Mouse (Mus musculus): Measurements from ENCODE around the gene Cntd1.
"Not testable (repeated sequence)": the region's sequence is repeated elsewhere in the genome, so short reads cannot be mapped to it uniquely, and the experiment has no call there.

Cntd1 gene

GRCm38 (mm10) chr11:101282896-101283295 lies 4.1 kb downstream of the Cntd1 start:
- no peak for DNase-seq (ENCODE audit: low spot score in 2 of 2)

- no peak for DNase-seq (ENCODE audit: low spot score in 2 of 2)
Observed at GRCm38 (mm10) chr11:101283805-101284204, 5.0 kb downstream of the Cntd1 start.

- peak in 1 of 2 experiments; percentile 22 for DNase-seq (ENCODE audit: low spot score in 2 of 2)
Observed at GRCm38 (mm10) chr11:101287306-101287705, 8.5 kb downstream of the Cntd1 start.

- no peak for DNase-seq (ENCODE audit: low spot score in 2 of 2)
Observed at GRCm38 (mm10) chr11:101291231-101291630, 12.4 kb downstream of the Cntd1 start.

GRCm38 (mm10) chr11:101295191-101295590 lies 16.4 kb downstream of the Cntd1 start:
- DNase-seq (ENCODE audit: low spot score in 2 of 2): no peak

- DNase-seq (ENCODE audit: low spot score in 2 of 2): no peak
Observed at GRCm38 (mm10) chr11:101300881-101301280, 22.1 kb downstream of the Cntd1 start.

- no peak for DNase-seq (ENCODE audit: low spot score in 2 of 2)
Observed at GRCm38 (mm10) chr11:101301299-101302003, 22.6 kb downstream of the Cntd1 start.

GRCm38 (mm10) chr11:101302004-101302798 lies 23.4 kb downstream of the Cntd1 start, which contains the start of gene Becn1:
TSS of gene Becn1 (minus strand) at chr11:101302286.
- DNase-seq (ENCODE audit: low spot score in 2 of 2): peak; percentile 77 to 96

GRCm38 (mm10) chr11:101307744-101308143 lies 28.9 kb downstream of the Cntd1 start:
- DNase-seq (ENCODE audit: low spot score in 2 of 2): no peak

- no peak for DNase-seq (ENCODE audit: low spot score in 2 of 2)
Observed at GRCm38 (mm10) chr11:101311083-101311482, 32.3 kb downstream of the Cntd1 start.

- no peak for DNase-seq (ENCODE audit: low spot score in 2 of 2)
Observed at GRCm38 (mm10) chr11:101312150-101312549, 33.3 kb downstream of the Cntd1 start.

- no peak for DNase-seq (ENCODE audit: low spot score in 2 of 2)
Observed at GRCm38 (mm10) chr11:101314567-101314966, 35.8 kb downstream of the Cntd1 start.

GRCm38 (mm10) chr11:101315082-101315650 lies 36.4 kb downstream of the Cntd1 start:
- DNase-seq (ENCODE audit: low spot score in 2 of 2): no peak

GRCm38 (mm10) chr11:101315665-101316500 lies 37.1 kb downstream of the Cntd1 start, which contains the start of gene Psme3:
TSS of gene Psme3 (plus strand) at chr11:101316213.
- peak; percentile 82 to 93 for DNase-seq (ENCODE audit: low spot score in 2 of 2)

- no peak for DNase-seq (ENCODE audit: low spot score in 2 of 2)
Observed at GRCm38 (mm10) chr11:101316501-101316917, 37.7 kb downstream of the Cntd1 start.

- DNase-seq (ENCODE audit: low spot score in 2 of 2): peak in 1 of 2 experiments; percentile 69
Observed at GRCm38 (mm10) chr11:101323609-101324008, 44.8 kb downstream of the Cntd1 start.

- DNase-seq (ENCODE audit: low spot score in 2 of 2): no peak
Observed at GRCm38 (mm10) chr11:101324763-101325162, 46.0 kb downstream of the Cntd1 start, which contains the start of gene Aoc2. TSS of gene Aoc2 (plus strand) at chr11:101325063.

GRCm38 (mm10) chr11:101325201-101325600 lies 46.4 kb downstream of the Cntd1 start:
- not testable (repeated sequence) for DNase-seq (ENCODE audit: low spot score in 2 of 2)

GRCm38 (mm10) chr11:101326147-101326546 lies 47.3 kb downstream of the Cntd1 start:
- DNase-seq (ENCODE audit: low spot score in 2 of 2): no peak

GRCm38 (mm10) chr11:101327311-101327710 lies 48.5 kb downstream of the Cntd1 start:
- no peak for DNase-seq (ENCODE audit: low spot score in 2 of 2)

- peak in 1 of 2 experiments; percentile 25 for DNase-seq (ENCODE audit: low spot score in 2 of 2)
Observed at GRCm38 (mm10) chr11:101328941-101329635, 50.3 kb downstream of the Cntd1 start.

Measured in left cerebral cortex, adult 9 months (tissue).